ENCODE assay signal across 13 mouse cellular contexts in the genomic region with DNA sequence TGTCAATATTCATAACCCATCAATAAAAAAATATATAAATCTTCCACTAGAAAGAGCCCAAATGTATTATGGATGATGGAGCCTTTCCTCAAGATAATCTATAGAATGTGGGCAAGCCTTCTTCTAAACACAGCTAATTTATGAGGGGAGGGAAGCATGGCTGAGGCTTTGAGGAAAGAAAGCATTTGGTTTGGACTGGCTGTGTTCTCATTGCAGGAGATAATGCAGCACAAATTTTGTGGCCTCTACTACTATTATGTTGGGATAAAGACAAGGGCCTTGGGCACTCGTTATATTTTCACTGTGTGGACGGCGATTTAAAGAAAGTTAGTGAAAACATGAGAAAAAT.
A peak's percentile ranks its signal among the peaks of the same experiment; 100 is the strongest.
DNase-seq lines count a peak whose midpoint lies in the region; ATAC-seq and TF ChIP-seq lines count a peak whose summit lies in the region.
"Had no signal": no experiment of that assay in that cellular context is flagged by ENCODE, and none has a peak within 500 bp of the region (broad histone marks: within the 10 kb centered on the region; RNA-seq: fewer than 3 reads in every experiment).

No protein-coding gene starts in this region.

- peak; percentile 37 for DNase-seq in embryo, embryonic 11 days
- DNase-seq in hindbrain, embryonic 14.5 days (ENCODE audit: low spot score): peak; percentile 35
- DNase-seq in adrenal gland, postnatal 36 days: no peak
- DNase-seq in lung, postnatal 0 days (ENCODE audit: low spot score): no peak
- DNase-seq in lung, postnatal 10 days: no peak
- DNase-seq: adrenal gland, postnatal 10 days; liver, embryonic 13.5 days; thymus, postnatal 14 days had no signal

- H3K4me1 ChIP-seq in forebrain, embryonic 12.5 days: peaks cover 22% of the 10 kb centered on the region
- H3K4me1 ChIP-seq in hindbrain, embryonic 14.5 days (replicated peaks; ENCODE audit: control insufficient read depth, insufficient read depth, low read length): peaks cover 16% of the 10 kb centered on the region; the same call in 1 of the 2 replicates
- peaks cover 5% of the 10 kb centered on the region; the same call in 1 of the 2 replicates for H3K4me1 ChIP-seq in midbrain, embryonic 16.5 days (ENCODE audit: control insufficient read depth, insufficient read depth, low read length)
- no peaks in the 10 kb centered on the region for H3K4me1 ChIP-seq in lung, postnatal 0 days (ENCODE audit: insufficient read depth, low read depth, low read length)
- H3K4me1 ChIP-seq: kidney, embryonic 15.5 days; liver, embryonic 13.5 days had no signal

- peak overlapping the region; percentile 90 for H3K27ac ChIP-seq in forebrain, embryonic 12.5 days
- peak overlapping the region; percentile 75 for H3K27ac ChIP-seq in hindbrain, embryonic 14.5 days
- H3K27ac ChIP-seq in midbrain, embryonic 16.5 days (ENCODE audit: low read length): no peak overlapping the region
- H3K27ac ChIP-seq in lung, postnatal 0 days (ENCODE audit: low read length): no peak overlapping the region
- H3K27ac ChIP-seq: kidney, embryonic 15.5 days; liver, embryonic 13.5 days had no signal

- no peak for TF ChIP-seq EP300 in lung, postnatal 0 days (IDR thresholded peaks at IDR 0.05)

- no peaks in the 10 kb centered on the region for H3K36me3 ChIP-seq in forebrain, embryonic 12.5 days (replicated peaks)
- H3K36me3 ChIP-seq in hindbrain, embryonic 14.5 days (replicated peaks; ENCODE audit: control insufficient read depth, insufficient read depth): no peaks in the 10 kb centered on the region
- no peaks in the 10 kb centered on the region for H3K36me3 ChIP-seq in midbrain, embryonic 16.5 days (ENCODE audit: control insufficient read depth, insufficient read depth, low read length)
- H3K36me3 ChIP-seq in lung, postnatal 0 days (ENCODE audit: insufficient read depth, low read length): no peaks in the 10 kb centered on the region
- H3K36me3 ChIP-seq: G1E; kidney, embryonic 15.5 days; liver, embryonic 13.5 days had no signal

- H3K9me3 ChIP-seq in forebrain, embryonic 12.5 days: no peaks in the 10 kb centered on the region
- H3K9me3 ChIP-seq in hindbrain, embryonic 14.5 days (ENCODE audit: control insufficient read depth, low read length): no peaks in the 10 kb centered on the region
- H3K9me3 ChIP-seq in midbrain, embryonic 16.5 days (replicated peaks; ENCODE audit: control insufficient read depth, low read length, poor library complexity, severe bottlenecking): no peaks in the 10 kb centered on the region
- H3K9me3 ChIP-seq in lung, postnatal 0 days (ENCODE audit: low read length): no peaks in the 10 kb centered on the region
- H3K9me3 ChIP-seq: G1E; kidney, embryonic 15.5 days; liver, embryonic 13.5 days had no signal

- H3K9ac ChIP-seq in forebrain, embryonic 12.5 days: no peak overlapping the region
- H3K9ac ChIP-seq in hindbrain, embryonic 14.5 days: no peak overlapping the region
- H3K9ac ChIP-seq in midbrain, embryonic 16.5 days (ENCODE audit: low read depth, low read length): no peak overlapping the region
- H3K9ac ChIP-seq in lung, postnatal 0 days (replicated peaks; ENCODE audit: low read depth): no peak overlapping the region
- H3K9ac ChIP-seq: kidney, embryonic 15.5 days; liver, embryonic 13.5 days had no signal

- no peak for TF ChIP-seq CTCF in lung, postnatal 0 days (IDR thresholded peaks at IDR 0.05)

- 22% methylated on average over 3 of the region's 3 CpGs for whole genome bisulfite sequencing in forebrain, embryonic 12.5 days
- WGBS in hindbrain, embryonic 14.5 days: 21% methylated on average over 3 of the region's 3 CpGs
- 21% methylated on average over 3 of the region's 3 CpGs for WGBS in midbrain, embryonic 16.5 days
- WGBS in lung, postnatal 0 days: 94% methylated on average over 3 of the region's 3 CpGs

- H3K4me3 ChIP-seq in forebrain, embryonic 12.5 days (replicated peaks): no peak overlapping the region
- H3K4me3 ChIP-seq in hindbrain, embryonic 14.5 days (replicated peaks; ENCODE audit: low read length): no peak overlapping the region
- no peak overlapping the region for H3K4me3 ChIP-seq in midbrain, embryonic 16.5 days (ENCODE audit: low read depth, low read length)
- H3K4me3 ChIP-seq in lung, postnatal 0 days (ENCODE audit: low read depth, low read length): no peak overlapping the region
- H3K4me3 ChIP-seq: kidney, embryonic 15.5 days; liver, embryonic 13.5 days had no signal

- no peak overlapping the region for H3K4me2 ChIP-seq in forebrain, embryonic 12.5 days
- H3K4me2 ChIP-seq in hindbrain, embryonic 14.5 days (replicated peaks): no peak overlapping the region
- no peak overlapping the region for H3K4me2 ChIP-seq in midbrain, embryonic 16.5 days (ENCODE audit: low read length)
- H3K4me2 ChIP-seq in lung, postnatal 0 days (replicated peaks; ENCODE audit: low read depth, low read length): no peak overlapping the region
- H3K4me2 ChIP-seq: kidney, embryonic 15.5 days; liver, embryonic 13.5 days had no signal

- ATAC-seq in forebrain, embryonic 12.5 days (ENCODE audit: low FRiP score): peak; percentile 63
- peak; percentile 42 for ATAC-seq in hindbrain, embryonic 14.5 days (ENCODE audit: low FRiP score)
- ATAC-seq in midbrain, embryonic 16.5 days: peak; percentile 54; the same call in 1 of the 2 replicates
- ATAC-seq in lung, postnatal 0 days: no peak
- ATAC-seq: inflammation-experienced regulatory T-cells, adult 6 months had no signal

- no peaks in the 10 kb centered on the region for H3K27me3 ChIP-seq in forebrain, embryonic 12.5 days
- no peaks in the 10 kb centered on the region for H3K27me3 ChIP-seq in hindbrain, embryonic 14.5 days (ENCODE audit: control insufficient read depth, insufficient read depth, low read length)
- no peaks in the 10 kb centered on the region for H3K27me3 ChIP-seq in midbrain, embryonic 16.5 days (ENCODE audit: control insufficient read depth, insufficient read depth, low read depth, low read length)
- no peaks in the 10 kb centered on the region for H3K27me3 ChIP-seq in lung, postnatal 0 days (replicated peaks; ENCODE audit: insufficient read depth, low read length)
- H3K27me3 ChIP-seq: kidney, embryonic 15.5 days; liver, embryonic 13.5 days had no signal

Comparison
In these comparisons a context has a peak if more than half of its experiments do, and no peak if none do; other contexts are left out.
1. DNase-seq: peak in embryo, embryonic 11 days (single experiment) and hindbrain, embryonic 14.5 days (single experiment); none in adrenal gland, postnatal 36 days (0 of 2), lung, postnatal 0 days (single experiment) and lung, postnatal 10 days (single experiment).
2. H3K27ac ChIP-seq: peak in forebrain, embryonic 12.5 days (single experiment) and hindbrain, embryonic 14.5 days (single experiment); none in midbrain, embryonic 16.5 days (single experiment) and lung, postnatal 0 days (single experiment).